Mouse (Mus musculus) layer of hippocampus, postnatal 10 days (tissue): Measurements from ENCODE around the gene Fam19a1. TPM values are rescaled to one million over a fixed set of nuclear protein-coding genes. Genes with fewer than 3 reads are reported as not detected.
A peak's percentile ranks its signal among the peaks of the same experiment; 100 is the strongest.
"Not testable (repeated sequence)": the region's sequence is repeated elsewhere in the genome, so short reads cannot be mapped to it uniquely, and the experiment has no call there.

Experiments
- DNase-seq, 2 experiments: peaks; one replicate each; pipeline ENCODE4 v3.0.0; 2021; ENCODE audit warnings: low spot score in 2 of 2
- long read RNA-seq: library from polyadenylated mRNA; stranded (forward); transcript quantifications from one replicate; pipeline ENCODE4 v2.0.0, GENCODE M21; 2023
- total RNA-seq, 2 experiments: library from RNA; stranded (reverse); gene quantifications; 2 replicates each; pipeline ENCODE4 v1.2.3; 2021

Gene Fam19a1
- 10 to 100 TPM; 43.6 to 47.3 TPM for total RNA-seq
- long read RNA-seq, partial matches to known transcripts = 7 of 22 reads
- long read RNA-seq, other reads (novel, unspliced or antisense) = 14 of 22 reads

DNA sequence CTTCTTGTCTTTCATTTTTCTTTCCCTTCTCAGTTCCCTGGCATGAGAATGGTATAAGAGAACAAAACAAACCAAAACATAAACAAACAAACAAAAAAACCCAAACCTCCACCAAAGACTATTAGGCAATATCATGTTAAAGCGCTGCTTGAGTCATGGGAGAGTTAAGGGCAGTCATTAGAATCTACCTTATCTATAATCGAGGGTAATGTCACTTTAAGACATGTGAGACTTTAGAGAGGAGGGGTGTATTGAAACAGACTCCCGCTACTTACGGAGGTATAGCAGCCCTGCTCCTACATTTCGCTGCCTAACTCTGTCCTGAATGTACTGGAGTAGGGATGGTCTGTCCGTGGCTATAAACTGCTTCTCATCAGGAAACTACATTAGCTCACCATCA, at the start of gene Fam19a1:
Fam19a1 (plus strand) TSS at position 301 of the 400 bp plus-strand sequence.
- peak in 1 of 2 experiments; percentile 18 for DNase-seq

DNA sequence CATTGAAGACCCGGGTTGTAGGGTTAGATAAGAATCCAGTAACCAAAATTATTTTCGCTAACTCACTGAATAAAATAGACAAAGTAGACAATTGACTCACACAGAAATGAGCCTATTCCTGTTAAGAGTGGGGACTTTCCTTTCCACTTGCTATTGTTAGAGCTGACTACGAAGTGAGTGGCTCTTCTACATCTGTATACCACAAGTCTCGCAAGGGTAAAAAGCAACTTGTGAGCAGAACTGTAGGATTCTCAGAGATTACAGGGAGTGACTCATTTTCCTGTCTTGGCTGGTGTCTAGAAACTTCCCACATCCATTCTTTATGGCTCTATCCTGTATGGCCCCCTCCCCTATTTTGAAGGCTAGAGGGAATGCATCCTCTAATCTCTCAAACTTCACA, 41.9 kb upstream of the Fam19a1 start:
- DNase-seq = no peak

DNA sequence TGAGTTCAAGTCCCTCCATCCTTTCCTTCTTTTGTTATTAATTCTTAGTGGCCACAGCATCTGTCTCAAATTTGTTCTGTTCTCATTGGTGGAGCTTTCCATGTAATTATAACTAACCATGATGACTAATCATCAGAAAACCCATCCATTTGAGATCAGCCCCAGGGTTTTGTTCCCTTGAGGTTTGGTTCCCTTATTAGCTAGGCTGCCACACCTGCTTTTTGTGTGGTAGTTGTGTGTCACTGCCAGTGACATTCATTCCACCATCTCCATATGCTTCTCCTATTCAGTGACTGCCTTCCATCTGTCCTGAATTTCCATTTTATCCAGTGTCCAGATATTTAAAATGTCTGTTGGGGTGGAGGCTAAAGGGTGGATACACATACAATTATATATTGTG, 41.4 kb upstream of the Fam19a1 start:
- no peak for DNase-seq

DNA sequence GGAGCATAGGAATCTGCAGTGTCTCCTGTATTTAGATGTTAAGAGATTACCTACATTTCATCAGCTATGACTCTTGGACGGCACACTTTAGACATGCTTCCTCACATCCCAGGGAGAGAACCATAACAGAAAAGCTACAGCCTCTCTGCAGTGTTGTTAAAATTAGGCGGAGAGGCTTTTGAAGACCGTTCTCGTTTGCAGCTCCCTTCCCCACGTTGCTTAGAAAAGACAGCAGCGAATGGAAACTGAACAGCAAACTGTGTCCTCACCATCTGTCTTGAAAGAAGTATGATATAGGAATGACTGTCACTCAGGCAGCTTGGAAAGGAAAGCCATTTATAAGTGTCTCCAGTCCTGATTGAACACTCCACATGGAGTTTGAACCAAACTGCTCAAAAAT, 23.0 kb upstream of the Fam19a1 start:
- DNase-seq = no peak

DNA sequence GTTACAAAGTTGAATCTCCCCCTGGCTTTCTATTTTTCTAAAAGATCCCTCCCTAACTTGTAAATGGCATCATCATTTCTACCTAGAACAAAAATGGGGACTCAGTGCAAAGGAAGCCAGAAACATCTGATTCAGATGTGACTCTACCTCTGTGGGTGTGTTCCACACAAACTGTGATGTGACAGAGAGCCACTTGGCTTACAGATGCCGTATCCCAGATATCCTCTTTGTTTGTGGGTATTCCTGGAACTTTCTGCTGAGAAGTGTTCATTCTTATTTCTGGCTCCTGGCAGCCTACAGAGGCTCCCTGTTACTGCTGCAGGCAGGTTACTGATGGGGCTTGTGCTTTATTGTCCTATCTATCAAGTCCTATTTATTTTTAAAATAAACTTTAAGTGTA, 19.2 kb upstream of the Fam19a1 start:
- DNase-seq = no peak

DNA sequence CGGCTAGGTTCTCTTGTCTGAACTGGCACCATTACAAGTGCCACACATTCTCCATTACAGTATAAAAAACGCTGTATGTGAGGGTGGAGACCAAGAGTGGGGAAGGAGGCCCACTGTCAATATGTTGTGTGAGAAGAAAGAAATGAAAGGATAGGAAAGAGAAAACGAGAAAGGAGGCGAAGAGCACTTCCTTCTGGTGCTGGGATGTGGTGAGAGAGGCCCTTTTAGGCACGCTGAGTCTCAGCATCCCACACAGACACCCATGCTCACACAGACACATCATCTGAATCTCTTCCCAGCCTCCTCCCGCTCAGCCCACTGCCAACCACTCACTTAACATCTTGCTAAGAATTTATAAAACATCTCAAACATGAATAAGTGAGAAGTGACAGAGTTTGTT, 14.7 kb upstream of the Fam19a1 start:
- no peak for DNase-seq

DNA sequence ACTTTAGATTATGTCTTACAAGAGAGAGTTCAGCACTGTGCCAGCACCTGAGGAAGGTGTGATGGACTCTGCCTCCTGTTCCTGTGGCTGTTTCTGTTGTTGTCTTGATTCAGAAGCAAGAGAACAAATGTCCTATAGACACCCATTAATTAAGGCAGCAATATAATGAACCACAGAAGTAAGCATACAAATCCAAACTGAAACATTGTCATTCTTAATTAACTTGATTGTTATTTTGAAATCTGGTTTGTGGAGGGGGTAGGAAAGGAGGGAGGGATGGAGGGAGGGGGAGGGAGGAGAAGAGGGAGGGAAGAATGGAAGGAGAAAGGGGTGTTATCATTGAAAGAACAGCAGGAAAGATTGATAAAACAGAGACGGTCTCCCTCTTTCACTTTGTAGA, 1.3 kb upstream of the Fam19a1 start:
- no peak for DNase-seq

DNA sequence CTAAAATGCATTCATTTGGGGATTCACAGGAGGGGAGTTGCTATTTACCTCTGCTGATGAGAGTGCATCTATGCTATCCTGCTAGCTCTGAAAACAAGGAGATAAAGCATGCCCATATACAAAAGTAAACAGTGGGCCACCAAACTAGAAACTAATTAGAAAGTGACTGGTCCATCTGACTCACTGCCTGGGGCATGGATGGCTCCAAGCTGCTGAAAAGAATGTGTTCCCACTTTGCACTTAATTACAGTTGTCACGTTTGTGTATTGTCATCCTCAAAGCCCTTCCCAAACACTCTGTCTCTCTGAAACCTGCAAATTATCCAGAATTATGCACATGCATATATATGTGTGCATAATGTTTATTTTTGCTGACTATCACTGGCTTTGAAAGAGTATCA, 1.2 kb downstream of the Fam19a1 start:
- DNase-seq = no peak

DNA sequence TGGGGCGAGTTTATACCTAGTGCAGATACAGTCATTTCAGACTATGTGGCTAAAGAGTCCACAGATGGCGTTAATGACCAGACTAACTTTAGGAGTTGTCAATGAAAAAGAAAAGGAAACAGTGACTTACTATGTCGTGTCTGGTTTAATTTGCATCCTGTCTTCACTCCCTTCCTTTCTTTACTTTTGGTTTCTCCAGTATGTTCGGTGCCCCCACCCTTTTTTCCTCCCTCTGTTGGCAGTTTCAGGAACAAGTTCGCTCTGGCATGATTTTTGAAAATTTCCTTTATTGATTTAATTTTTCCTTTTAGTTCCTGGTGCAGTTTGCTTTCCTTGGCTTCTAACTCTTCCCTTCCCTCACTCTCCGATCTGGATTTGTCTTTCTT, 3.2 kb downstream of the Fam19a1 start:
- peak in 1 of 2 experiments; percentile 13 for DNase-seq

DNA sequence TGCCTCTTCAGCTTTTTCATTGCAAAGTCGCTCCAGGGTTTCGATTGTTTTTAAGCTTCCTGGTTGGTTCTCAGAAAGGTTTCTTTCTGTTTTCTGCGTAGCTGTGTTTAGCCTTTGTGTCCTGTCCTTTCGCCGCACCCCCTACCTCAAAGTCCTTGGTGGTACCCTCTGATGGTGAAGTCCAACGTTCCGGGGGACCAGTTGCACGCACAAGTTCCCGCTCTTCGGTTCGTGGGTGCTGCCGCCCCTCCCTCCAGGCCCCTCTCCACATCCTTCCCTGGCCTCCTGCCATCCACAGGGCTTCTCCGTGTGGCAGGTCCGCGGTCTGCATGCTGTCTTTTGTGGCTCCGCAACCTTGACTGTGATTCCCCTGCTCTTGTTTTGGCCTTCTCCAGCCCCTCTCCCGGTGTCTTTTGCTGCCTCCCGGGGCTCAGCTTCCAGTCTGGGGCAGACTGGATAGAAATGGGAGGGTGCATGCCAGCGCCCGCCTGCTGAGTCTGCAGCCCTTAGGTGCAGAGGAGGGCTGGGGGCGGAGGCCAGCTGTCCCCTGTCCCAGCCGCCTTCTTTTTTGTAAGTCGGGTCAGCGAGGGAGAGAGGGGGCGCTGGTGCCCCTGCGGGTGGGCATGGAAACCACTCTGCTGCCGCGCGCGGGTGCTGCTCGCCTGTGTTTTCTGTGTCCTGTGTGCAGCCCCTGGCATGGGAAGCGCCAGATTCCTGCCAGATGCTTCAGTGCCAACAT, 3.7 kb downstream of the Fam19a1 start:
- peak; percentile 74 to 77 for DNase-seq

DNA sequence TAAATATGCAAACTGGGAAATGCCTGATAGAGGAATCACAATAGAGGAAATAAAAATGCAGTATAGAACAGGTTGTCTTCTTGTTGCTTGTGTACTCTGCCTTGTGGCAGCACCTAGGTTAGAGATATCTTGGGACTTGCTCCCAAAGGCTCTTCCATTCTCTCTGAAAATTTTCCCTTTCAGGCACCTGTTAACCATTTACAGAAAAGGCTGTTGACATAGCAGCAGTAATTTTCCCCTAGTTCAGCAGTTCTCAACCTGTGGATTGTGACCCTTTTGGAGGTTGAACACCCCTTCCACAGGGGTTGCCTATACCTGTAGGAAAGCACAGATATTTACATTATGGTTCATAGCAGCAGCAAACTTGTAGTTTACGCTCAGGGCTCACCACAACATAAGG, 30.4 kb downstream of the Fam19a1 start:
- DNase-seq = no peak

DNA sequence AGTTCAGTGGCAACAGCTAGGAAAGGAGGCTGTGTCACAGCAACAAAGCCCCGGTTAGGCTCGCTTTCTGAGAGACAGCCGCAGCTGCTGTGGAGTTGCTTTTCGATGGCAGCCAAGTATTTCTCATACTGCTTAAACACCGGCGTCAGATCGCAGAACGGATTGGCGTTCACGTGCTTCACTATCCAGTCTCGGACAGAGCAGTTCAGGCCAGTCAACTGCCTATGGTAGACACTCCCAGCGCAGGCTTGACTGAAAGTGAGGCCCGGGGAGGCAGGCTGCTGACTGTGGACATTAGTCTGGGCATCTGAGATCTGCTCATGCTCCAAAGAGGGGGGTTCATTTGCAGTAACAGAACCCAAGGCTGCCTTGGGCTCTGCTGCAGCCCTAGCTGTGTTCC, 52.4 kb downstream of the Fam19a1 start:
- peak; percentile 17 to 25 for DNase-seq

DNA sequence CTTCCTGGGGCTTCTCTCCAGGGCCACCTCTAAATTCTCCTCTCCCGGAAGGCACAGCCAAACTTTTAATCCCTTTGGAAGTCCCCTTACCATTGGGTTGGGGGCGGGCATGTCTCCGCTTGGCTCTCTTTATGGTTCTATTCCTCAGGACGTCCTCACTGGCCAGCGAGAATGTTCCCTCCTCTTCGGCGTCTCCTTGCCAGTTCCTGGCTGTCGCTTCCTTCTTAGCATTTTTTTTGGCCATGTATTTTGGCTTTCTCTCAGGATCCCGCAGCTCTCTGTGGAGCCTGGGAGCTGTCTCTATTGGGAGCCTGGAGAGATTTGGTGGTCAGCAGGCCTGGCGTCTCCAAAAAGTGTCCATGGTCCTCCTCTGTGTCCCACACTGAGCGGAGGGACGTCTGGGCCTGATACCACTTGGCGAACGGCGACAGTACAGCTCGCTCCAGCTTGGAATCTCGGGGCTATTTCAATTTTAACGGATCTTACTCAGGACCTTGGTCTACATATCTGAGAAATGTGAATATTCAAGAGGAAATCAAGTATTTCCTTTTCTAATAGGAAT, 52.9 kb downstream of the Fam19a1 start, which contains the start of gene 1700123L14Rik:
1700123L14Rik (minus strand) TSS at position 426 of the 562 bp plus-strand sequence.
- peak; percentile 7 to 25 for DNase-seq

DNA sequence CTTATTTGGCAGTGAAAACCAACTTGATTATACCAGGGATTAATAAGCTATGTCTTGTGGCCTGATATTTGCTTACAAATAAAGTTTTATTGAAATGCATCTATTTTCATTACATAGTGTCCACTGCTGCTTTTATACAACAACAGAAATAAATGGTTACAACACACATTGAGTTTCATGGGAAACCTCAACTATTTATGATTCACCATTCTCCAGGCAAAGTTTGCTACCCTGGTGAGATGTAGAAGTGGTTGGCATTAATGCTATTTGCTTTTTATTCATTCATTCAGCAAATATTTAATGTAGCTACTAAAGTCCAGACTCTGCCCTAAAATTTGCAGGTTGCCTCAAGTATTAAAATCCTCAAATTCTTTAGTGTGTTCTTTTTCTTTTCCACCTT, 54.1 kb downstream of the Fam19a1 start:
- no peak for DNase-seq

DNA sequence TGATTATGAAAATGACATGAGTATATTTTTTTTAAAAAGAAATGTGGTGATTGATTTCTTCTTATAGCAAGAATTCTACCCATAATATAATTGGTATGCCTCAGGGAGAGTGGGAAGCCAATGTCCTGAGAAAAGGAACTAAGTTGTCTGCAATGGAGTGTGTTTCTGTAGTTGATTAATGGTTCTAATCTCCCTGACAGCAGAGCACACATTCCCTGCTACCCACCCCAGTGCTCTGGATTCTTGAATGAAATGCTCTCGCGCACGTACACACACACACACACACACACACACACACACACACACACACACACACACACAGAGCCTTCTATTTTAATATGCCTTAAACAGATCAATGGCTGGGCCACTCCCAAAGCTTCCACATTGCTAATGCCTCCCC, 60.7 kb downstream of the Fam19a1 start:
- no peak for DNase-seq

DNA sequence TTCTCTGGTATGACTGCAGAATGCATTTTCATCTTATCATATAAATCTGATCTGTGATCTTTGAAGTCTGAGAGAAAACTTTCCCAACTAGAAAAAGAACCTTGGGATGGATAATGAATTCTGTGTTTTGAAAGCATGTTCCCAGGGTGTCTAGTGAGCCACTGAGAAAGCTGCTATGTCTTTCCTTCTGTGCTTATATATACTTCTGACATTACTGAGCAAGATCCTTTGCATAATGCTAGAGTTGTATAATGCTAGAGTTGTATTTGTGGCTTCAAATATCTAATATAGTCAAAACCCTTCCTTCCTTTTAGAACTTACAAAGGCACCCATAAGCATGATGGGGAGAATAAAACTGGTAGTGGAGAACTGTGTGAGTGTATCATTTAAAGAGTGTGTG, 65.6 kb downstream of the Fam19a1 start:
- DNase-seq = no peak

DNA sequence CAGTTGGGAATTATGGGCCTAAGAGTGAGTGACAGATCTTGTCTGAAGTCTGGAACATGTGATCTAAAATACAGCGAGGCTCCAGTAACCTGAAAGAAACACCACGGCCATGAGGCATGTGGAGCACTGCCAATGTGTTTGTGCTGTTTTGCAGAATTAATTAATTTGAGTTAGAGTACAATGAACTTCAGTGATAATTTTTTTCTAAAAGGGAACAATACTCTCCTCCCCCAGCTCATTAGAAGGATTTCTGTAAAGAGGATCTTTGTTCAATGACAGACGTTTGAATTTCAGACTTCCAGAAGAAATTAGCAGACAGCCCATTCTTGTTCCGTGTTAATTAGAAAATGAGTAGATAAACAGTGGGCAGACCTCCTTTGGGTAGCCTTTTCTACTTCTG, 70.4 kb downstream of the Fam19a1 start:
- DNase-seq = peak in 1 of 2 experiments; percentile 8

DNA sequence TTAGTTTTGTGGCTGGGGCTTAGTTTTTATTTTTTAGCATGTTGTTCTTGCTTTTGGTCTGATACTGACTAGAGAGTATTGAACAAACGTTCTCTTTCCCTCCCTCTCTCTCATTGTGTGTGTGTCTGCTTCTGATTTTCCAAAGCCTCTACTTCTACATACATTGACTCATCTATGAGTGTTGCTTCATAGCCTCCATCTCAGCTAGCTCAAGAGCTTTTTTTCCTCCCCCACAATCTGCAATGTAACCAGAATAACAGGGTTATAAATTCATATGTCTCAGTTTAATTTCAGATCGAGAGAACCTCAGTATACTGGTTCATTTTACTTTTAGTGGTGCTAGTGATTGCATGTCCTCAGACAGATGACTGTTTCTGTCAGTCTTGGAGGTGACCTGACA, 73.6 kb downstream of the Fam19a1 start:
- no peak for DNase-seq

DNA sequence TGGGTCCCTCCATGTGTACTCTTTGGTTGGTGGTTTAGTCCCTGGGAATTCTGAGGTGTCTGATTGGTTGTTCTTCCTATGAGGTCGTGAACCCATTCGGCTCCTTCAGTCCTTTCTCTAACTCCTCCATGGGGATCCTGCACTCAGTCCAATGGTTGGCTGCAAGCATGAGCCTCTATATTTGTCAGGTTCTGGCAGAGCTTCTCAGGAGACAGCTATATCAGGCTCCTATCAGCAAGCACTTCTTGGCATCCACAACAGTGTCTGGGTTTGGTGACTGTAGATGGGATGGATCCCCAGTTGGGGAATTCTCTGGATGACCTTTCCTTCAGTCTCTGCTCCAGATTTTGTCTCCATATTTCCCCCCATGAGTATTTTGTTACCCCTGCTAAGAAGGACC, 86.0 kb downstream of the Fam19a1 start:
- not testable (repeated sequence) for DNase-seq

DNA sequence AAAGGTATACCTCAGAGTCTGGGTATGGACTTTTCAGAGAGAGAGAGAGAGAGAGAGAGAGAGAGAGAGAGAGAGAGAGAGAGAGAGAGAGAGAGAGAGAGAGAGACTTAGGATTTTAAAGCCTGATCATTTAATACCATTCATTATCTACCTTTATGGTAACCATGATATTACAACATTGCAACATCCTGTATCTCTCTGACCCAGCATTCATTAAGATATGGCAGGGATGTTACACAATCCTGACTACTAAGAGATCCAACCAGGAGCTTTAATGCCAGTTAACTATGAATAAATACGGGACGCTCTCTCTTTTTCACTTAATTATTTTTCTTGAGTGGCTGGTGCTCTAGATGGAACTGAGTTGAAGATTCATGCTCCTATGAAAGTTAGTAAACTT, 92.4 kb downstream of the Fam19a1 start:
- DNase-seq = no peak

DNA sequence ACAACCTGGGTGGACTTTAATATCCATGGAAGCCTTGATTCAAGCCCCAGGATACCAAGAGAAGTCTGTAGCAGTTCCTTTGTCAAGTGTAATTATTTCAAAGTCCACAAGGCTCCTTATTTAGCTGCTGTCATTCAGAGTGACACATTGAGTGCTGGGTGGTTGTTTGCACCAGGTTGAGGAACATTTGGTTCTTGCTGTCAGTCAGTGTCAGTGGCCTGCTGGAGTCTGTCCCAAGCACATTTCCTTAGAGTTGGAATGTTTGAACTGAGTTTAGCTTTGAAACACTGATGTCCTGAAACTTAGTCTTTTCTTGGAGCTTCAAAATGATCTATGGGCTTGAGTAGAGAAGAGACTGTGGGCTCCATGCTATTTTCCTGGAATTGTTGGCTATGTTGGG, 121.9 kb downstream of the Fam19a1 start:
- no peak for DNase-seq

DNA sequence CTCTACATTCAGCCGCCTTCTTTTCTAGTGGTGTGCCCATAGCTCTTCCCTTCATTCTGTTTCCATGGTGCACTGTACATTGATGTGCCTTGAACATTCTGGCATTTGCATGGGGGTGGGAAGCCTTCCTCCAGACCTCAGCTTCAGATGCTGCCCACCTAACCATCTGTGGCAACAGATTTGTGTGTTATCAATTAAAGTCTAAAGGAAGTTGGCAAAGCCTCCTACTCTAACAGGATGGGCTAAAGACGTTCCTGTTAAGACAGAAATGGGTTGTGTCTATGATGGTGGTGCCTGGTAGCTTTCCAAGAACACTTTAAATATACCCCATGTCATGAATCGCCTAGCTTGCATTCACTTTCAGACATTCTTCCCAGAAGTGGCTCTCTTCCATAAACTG, 131.4 kb downstream of the Fam19a1 start:
- peak in 1 of 2 experiments; percentile 37 for DNase-seq

DNA sequence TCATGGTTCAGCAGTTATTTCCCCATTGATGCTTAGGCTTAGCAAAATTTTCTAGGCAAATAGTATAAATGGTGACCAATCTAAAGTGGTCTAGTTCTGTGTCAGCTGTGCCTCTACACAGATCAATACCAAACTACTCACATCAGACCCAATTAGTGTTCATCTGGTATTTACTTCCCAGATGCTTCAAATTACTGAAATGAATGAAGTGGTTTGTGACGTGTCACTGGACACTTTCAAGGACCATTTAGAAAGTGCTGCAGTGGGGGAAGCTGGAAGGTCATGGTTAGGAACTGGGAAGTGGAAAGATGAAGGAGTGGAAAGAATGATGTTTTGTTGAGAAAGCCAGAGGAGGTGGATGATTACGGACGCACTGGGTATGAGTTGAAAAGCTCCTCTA, 139.0 kb downstream of the Fam19a1 start:
- DNase-seq = no peak
